Mouse (Mus musculus): ENCODE measurements around the gene Vangl2. TPM values are rescaled to one million over a fixed set of nuclear protein-coding genes. Genes with fewer than 3 reads are reported as not detected.

Gene Vangl2
- total and polyA plus RNA-seq, 3 experiments = 1.3 TPM

DNA sequence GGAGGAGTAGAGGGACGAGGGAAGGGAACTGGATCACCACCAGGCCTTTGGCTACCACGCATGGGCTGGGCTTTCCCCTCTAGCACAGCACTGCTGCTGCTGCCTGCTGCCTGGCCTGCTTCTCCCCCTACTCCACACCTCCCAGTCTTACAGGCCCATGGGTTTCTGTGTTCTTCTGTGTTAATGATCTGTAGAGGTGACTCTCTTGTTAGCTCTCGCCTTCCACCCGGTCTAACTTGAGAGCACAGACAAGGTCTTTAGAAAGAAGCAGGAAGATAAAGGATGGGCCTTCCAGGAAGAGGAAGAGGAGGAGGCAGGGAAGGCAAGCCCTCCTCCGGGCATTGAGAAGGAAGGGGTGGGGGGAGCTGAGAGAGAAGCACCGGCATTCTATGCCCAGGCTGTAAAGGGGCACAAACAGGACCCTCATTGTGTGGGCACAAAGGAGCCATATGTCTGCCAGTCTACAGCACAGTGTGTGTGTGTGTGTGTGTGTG, 20.0 kb upstream of the Vangl2 start:
- intact Hi-C loops (cut with DNase I) = no loop called here
- peaks cover 3% of the 10 kb centered on the region; the same call in 1 of the 2 replicates for H3K27me3 ChIP-seq (ENCODE audit: control insufficient read depth, insufficient read depth, low read length)
- no peaks in the 10 kb centered on the region for H3K79me2 ChIP-seq (replicated peaks; ENCODE audit: control insufficient read depth, insufficient read depth, low read length)
- TF ChIP-seq CTCF (IDR thresholded peaks at IDR 0.05) (no peak), EP300 (IDR thresholded peaks at IDR 0.05; ENCODE audit: insufficient read depth, low read depth, low read length) (no peak), POLR2A (IDR thresholded peaks at IDR 0.05; ENCODE audit: insufficient read depth, low read depth, low read length) (peak; percentile 49)
- no peaks in the 10 kb centered on the region; the same call in 1 of the 2 replicates for H3K4me1 ChIP-seq (ENCODE audit: control insufficient read depth, insufficient read depth, low read length)
- H3K4me3 ChIP-seq = no peak overlapping the region
- no peaks in the 10 kb centered on the region for H3K36me3 ChIP-seq (ENCODE audit: control insufficient read depth, insufficient read depth, low read length)
- H3K27ac ChIP-seq = no peak overlapping the region; the same call in 1 of the 2 replicates
- H3K9ac ChIP-seq (ENCODE audit: low read depth, low read length) = peak overlapping the region; percentile 17
- no peak for DNase-seq
- WGBS = 33% methylated on average over 6 of the region's 6 CpGs

DNA sequence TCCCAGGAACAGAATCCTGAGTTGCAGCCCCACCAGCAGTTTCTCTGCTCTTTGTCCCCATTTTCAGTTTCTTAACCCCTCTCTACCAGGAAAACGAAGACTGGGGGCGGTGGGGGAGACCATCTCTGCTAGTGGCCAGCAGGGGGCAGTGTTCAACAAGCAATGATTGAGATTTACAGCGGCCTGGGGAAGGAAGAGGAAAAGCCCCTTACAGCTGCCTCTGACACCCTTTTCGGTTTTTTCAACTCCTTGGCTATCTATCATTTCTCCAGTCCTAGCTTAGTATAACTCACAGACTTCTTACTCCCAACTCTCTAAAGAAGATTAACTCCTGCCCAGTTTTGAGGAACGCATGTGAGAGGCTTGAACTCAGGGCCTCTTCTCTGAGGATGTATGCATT, 18.7 kb upstream of the Vangl2 start:
- intact Hi-C loops (cut with DNase I) = loop anchor here (1.0 kb wide), 2 partner anchors 263 to 310 kb away; no protein-coding TSS in a partner anchor
- H3K9ac ChIP-seq (ENCODE audit: low read depth, low read length) = no peak overlapping the region
- no peaks in the 10 kb centered on the region for H3K36me3 ChIP-seq (ENCODE audit: control insufficient read depth, insufficient read depth, low read length)
- H3K79me2 ChIP-seq (replicated peaks; ENCODE audit: control insufficient read depth, insufficient read depth, low read length) = no peaks in the 10 kb centered on the region
- TF ChIP-seq CTCF (IDR thresholded peaks at IDR 0.05) (peak; percentile 93), POLR2A (IDR thresholded peaks at IDR 0.05; ENCODE audit: insufficient read depth, low read depth, low read length) (no peak), EP300 (IDR thresholded peaks at IDR 0.05; ENCODE audit: insufficient read depth, low read depth, low read length) (peak; percentile 51; the same call in 1 of the 2 replicates)
- H3K4me3 ChIP-seq = no peak overlapping the region
- no peaks in the 10 kb centered on the region for H3K27me3 ChIP-seq (ENCODE audit: control insufficient read depth, insufficient read depth, low read length)
- DNase-seq = peak; percentile 54 to 75
- no peaks in the 10 kb centered on the region; the same call in 1 of the 2 replicates for H3K4me1 ChIP-seq (ENCODE audit: control insufficient read depth, insufficient read depth, low read length)
- 13% methylated on average over 5 of the region's 5 CpGs for WGBS
- H3K27ac ChIP-seq = no peak overlapping the region

DNA sequence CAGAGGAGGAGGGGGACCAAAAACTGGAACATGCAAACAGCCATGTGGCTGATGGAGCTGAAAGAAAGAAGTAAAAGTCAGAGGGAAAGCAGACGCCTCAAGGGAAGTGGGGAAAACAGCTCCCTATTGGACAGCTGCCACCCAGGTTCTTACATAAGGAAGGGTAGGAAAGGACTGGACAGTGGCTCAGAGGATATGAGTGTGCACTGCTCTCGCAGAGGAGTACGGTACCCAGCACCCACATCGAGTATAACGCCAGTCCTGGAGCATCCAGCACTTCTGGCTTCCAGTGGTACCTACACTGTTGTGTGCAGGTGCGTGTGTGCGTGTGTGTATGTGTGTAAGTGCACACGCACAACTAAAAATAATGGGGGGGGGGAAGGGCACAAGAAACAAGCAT, 18.2 kb upstream of the Vangl2 start:
- Histone ChIP-seq H3K27me3 (ENCODE audit: control insufficient read depth, insufficient read depth, low read length) (no peaks in the 10 kb centered on the region), H3K4me1 (ENCODE audit: control insufficient read depth, insufficient read depth, low read length) (no peaks in the 10 kb centered on the region; the same call in 1 of the 2 replicates), H3K79me2 (replicated peaks; ENCODE audit: control insufficient read depth, insufficient read depth, low read length) (no peaks in the 10 kb centered on the region), H3K36me3 (ENCODE audit: control insufficient read depth, insufficient read depth, low read length) (no peaks in the 10 kb centered on the region), H3K4me3 (no peak overlapping the region), H3K27ac (no peak overlapping the region), H3K9ac (ENCODE audit: low read depth, low read length) (no peak overlapping the region)
- DNase-seq = no peak
- no peak for TF ChIP-seq EP300 (IDR thresholded peaks at IDR 0.05; ENCODE audit: insufficient read depth, low read depth, low read length)
- no peak for TF ChIP-seq CTCF (IDR thresholded peaks at IDR 0.05)
- TF ChIP-seq POLR2A (IDR thresholded peaks at IDR 0.05; ENCODE audit: insufficient read depth, low read depth, low read length) = no peak
- WGBS = 67% methylated on average over 8 of the region's 8 CpGs
- intact Hi-C loops (cut with DNase I) = no loop called here

DNA sequence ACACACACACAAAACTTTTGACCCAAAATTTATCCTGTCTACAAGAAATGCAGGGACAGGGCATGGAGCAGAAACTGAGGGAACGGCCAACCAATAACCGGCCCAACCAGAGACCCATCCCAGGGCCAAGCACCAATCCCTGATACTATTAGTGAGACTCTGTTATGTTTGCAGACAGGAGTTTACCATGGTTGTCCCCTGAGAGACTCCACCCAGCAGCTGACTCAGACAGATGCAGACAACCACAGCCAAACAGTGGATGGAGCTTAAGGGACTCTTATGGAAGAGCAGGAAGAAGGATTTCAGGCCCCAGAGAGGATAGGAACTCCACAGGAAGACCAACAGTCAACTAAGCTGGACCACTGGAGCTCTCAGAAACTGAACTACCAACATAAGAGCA, 1.7 kb upstream of the Vangl2 start:
- peaks cover 3% of the 10 kb centered on the region; the same call in 1 of the 2 replicates for H3K4me1 ChIP-seq (ENCODE audit: control insufficient read depth, insufficient read depth, low read length)
- no peak for DNase-seq
- H3K27ac ChIP-seq = no peak overlapping the region
- no peak overlapping the region for H3K9ac ChIP-seq (ENCODE audit: low read depth, low read length)
- no peaks in the 10 kb centered on the region for H3K27me3 ChIP-seq (ENCODE audit: control insufficient read depth, insufficient read depth, low read length)
- no peak for TF ChIP-seq POLR2A (IDR thresholded peaks at IDR 0.05; ENCODE audit: insufficient read depth, low read depth, low read length)
- no peak for TF ChIP-seq CTCF (IDR thresholded peaks at IDR 0.05)
- TF ChIP-seq EP300 (IDR thresholded peaks at IDR 0.05; ENCODE audit: insufficient read depth, low read depth, low read length) = no peak
- WGBS = 84% methylated on average over 2 of the region's 2 CpGs
- no peaks in the 10 kb centered on the region for H3K36me3 ChIP-seq (ENCODE audit: control insufficient read depth, insufficient read depth, low read length)
- no peaks in the 10 kb centered on the region for H3K79me2 ChIP-seq (replicated peaks; ENCODE audit: control insufficient read depth, insufficient read depth, low read length)
- no peak overlapping the region for H3K4me3 ChIP-seq
- intact Hi-C loops (cut with DNase I) = loop anchor here (10.0 kb wide), 1 partner anchor 455 kb away; the partner anchor contains the start of gene Igsf9

DNA sequence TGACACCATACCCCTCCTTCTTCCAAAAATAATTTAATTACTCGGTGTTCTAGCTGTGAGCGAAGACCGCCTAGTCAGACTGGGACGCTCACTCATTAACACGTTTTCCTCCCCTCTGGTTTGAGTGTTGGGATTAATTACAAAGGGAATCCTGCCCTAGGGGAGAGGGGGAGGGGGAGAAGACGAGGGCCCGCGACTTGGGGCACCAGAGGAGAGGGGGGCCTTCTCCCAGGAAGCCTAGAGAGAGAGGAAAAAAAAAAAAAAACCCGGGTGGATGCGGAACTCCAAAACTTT, 488 bp downstream of the Vangl2 start:
- TF ChIP-seq EP300 (IDR thresholded peaks at IDR 0.05; ENCODE audit: insufficient read depth, low read depth, low read length) (no peak), POLR2A (IDR thresholded peaks at IDR 0.05; ENCODE audit: insufficient read depth, low read depth, low read length) (no peak)
- intact Hi-C loops (cut with DNase I) = loop anchor here (10.0 kb wide), 1 partner anchor 457 kb away; the partner anchor contains the start of gene Igsf9
- H3K9ac ChIP-seq (ENCODE audit: low read depth, low read length) = peak overlapping the region; percentile 88
- no peak overlapping the region; the same call in 1 of the 2 replicates for H3K27ac ChIP-seq
- H3K36me3 ChIP-seq (ENCODE audit: control insufficient read depth, insufficient read depth, low read length) = no peaks in the 10 kb centered on the region
- no peak for DNase-seq
- H3K4me3 ChIP-seq = peak overlapping the region; percentile 85; the same call in 1 of the 2 replicates
- 52% methylated on average over 10 of the region's 10 CpGs for WGBS
- H3K27me3 ChIP-seq (ENCODE audit: control insufficient read depth, insufficient read depth, low read length) = no peaks in the 10 kb centered on the region
- no peaks in the 10 kb centered on the region for H3K79me2 ChIP-seq (replicated peaks; ENCODE audit: control insufficient read depth, insufficient read depth, low read length)
- peaks cover 3% of the 10 kb centered on the region; the same call in 1 of the 2 replicates for H3K4me1 ChIP-seq (ENCODE audit: control insufficient read depth, insufficient read depth, low read length)

DNA sequence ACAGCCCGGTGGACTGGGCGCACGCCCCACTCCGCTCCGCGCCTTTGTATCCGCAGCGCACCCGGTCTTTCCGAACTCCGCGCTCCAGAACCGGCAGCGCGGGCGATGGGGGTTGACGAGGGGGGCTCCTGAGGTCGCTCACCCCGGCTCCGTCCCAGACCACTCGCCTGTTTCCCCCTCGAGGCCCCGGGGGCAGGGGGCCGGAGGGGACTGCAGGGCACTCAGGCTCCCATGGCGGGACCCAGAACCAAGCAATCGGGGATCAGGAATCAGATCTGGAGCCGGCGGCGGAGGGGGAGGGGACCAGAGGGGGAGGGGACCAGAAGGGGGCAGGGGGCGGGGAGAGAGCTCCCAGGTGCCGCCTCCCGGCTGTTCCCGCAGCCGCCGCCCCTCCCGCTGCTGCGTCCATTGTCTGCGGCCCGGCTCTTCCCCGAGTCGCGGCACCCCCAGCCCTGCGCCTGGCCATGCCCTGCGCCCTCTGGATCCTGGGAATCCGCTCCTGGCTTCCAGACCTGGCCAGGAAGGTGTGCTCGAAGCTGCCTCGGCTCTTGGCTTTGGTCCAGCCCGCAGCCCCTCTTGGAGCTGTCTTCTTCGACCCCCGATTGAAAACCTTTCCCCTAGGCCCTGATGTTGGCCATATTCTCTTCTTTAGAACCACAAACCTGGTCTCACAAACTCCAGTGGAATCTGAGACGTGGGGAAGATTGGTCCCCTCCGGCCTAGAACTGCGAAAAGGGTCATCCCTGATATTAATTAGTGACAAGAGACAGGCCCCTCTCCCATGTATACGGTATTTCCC, 1.0 kb downstream of the Vangl2 start:
- no peaks in the 10 kb centered on the region for H3K79me2 ChIP-seq (replicated peaks; ENCODE audit: control insufficient read depth, insufficient read depth, low read length)

More for the DNA sequence above, 1.0 kb downstream of the Vangl2 start:
- DNase-seq = peak; percentile 89 to 93
- intact Hi-C loops (cut with DNase I) = loop anchor here (10.0 kb wide), 1 partner anchor 458 kb away; the partner anchor contains the start of gene Igsf9
- peak overlapping the region; percentile 93 for H3K9ac ChIP-seq (ENCODE audit: low read depth, low read length)
- H3K4me1 ChIP-seq (ENCODE audit: control insufficient read depth, insufficient read depth, low read length) = peaks cover 3% of the 10 kb centered on the region; the same call in 1 of the 2 replicates
- WGBS = 2% methylated on average over 52 of the region's 54 CpGs
- H3K36me3 ChIP-seq (ENCODE audit: control insufficient read depth, insufficient read depth, low read length) = no peaks in the 10 kb centered on the region
- H3K4me3 ChIP-seq = peak overlapping the region; percentile 85
- peak; percentile 50 for TF ChIP-seq POLR2A (IDR thresholded peaks at IDR 0.05; ENCODE audit: insufficient read depth, low read depth, low read length)
- peak; percentile 11; the same call in 1 of the 2 replicates for TF ChIP-seq CTCF (IDR thresholded peaks at IDR 0.05)
- no peak for TF ChIP-seq EP300 (IDR thresholded peaks at IDR 0.05; ENCODE audit: insufficient read depth, low read depth, low read length)
- H3K27ac ChIP-seq = peak overlapping the region; percentile 72
- no peaks in the 10 kb centered on the region for H3K27me3 ChIP-seq (ENCODE audit: control insufficient read depth, insufficient read depth, low read length)
